Mouse (Mus musculus): ENCODE measurements around the gene Samd4b.

GRCm38 (mm10) chr7:28374647-28375046 is 223.3 kb downstream of the Samd4b start:
- TF ChIP-seq CTCF (IDR thresholded peaks at IDR 0.05; ENCODE audit: borderline replicate concordance, insufficient read depth, low read depth, low read length): no peak
- no peak for TF ChIP-seq POLR2A (IDR thresholded peaks at IDR 0.05; ENCODE audit: borderline replicate concordance, insufficient read depth, low read length)
